ENCODE assay signal across 8 mouse cellular contexts in genomic region chr11:44707381-44708289, GRCm38 (mm10).
A peak's percentile ranks its signal among the peaks of the same experiment; 100 is the strongest.
DNase-seq lines count a peak whose midpoint lies in the region; ATAC-seq and TF ChIP-seq lines count a peak whose summit lies in the region.
"Had no signal": no experiment of that assay in that cellular context is flagged by ENCODE, and none has a peak within 500 bp of the region (broad histone marks: within the 10 kb centered on the region; RNA-seq: fewer than 3 reads in every experiment).

No protein-coding gene starts in this region.

- no peaks in the 10 kb centered on the region for H3K4me1 ChIP-seq in cortical plate, adult 2 months (ENCODE audit: control insufficient read depth, insufficient read depth, low read length)
- no peaks in the 10 kb centered on the region for H3K4me1 ChIP-seq in hindbrain, embryonic 11.5 days (replicated peaks; ENCODE audit: control insufficient read depth, insufficient read depth, low read length)
- H3K4me1 ChIP-seq in neural tube, embryonic 11.5 days (ENCODE audit: control insufficient read depth, insufficient read depth, low read length), result 0 out of 2 replicates have a peak, but pooled peaks cover 6% of the 10 kb centered on the region

- H3K4me2 ChIP-seq in hindbrain, embryonic 11.5 days (replicated peaks; ENCODE audit: low read depth, low read length), result no peak overlapping the region
- H3K4me2 ChIP-seq in neural tube, embryonic 11.5 days (ENCODE audit: low read depth), result peak overlapping the region; percentile 28; the same call in 1 of the 2 replicates

- no peaks in the 10 kb centered on the region for H3K9me3 ChIP-seq in hindbrain, embryonic 11.5 days (ENCODE audit: control insufficient read depth, low read length)
- H3K9me3 ChIP-seq in neural tube, embryonic 11.5 days (ENCODE audit: control insufficient read depth, low read length), result no peaks in the 10 kb centered on the region

- H3K36me3 ChIP-seq in hindbrain, embryonic 11.5 days (ENCODE audit: control insufficient read depth, insufficient read depth, low read length), result no peaks in the 10 kb centered on the region
- no peaks in the 10 kb centered on the region for H3K36me3 ChIP-seq in neural tube, embryonic 11.5 days (ENCODE audit: control insufficient read depth, insufficient read depth, low read length)

- no peak for ATAC-seq in hindbrain, embryonic 11.5 days (ENCODE audit: low FRiP score)
- ATAC-seq in neural tube, embryonic 11.5 days (ENCODE audit: insufficient read depth, low FRiP score, low TSS enrichment), result no peak
- no peak for ATAC-seq in granulocyte monocyte progenitor cell, adult 5-6 weeks (replicated peaks; ENCODE audit: poor library complexity, severe bottlenecking)

- TF ChIP-seq CTCF in cortical plate, adult 2 months (IDR thresholded peaks at IDR 0.05; ENCODE audit: extremely low read depth, insufficient read depth, low read length), result no peak

- H3K27ac ChIP-seq in cortical plate, adult 2 months (ENCODE audit: insufficient read depth, low read length), result peak overlapping the region; percentile 71
- H3K27ac ChIP-seq in hindbrain, embryonic 11.5 days (ENCODE audit: low read depth, low read length), result peak overlapping the region; percentile 3; the same call in 1 of the 2 replicates
- H3K27ac ChIP-seq in neural tube, embryonic 11.5 days (ENCODE audit: low read depth, low read length), result peak overlapping the region; percentile 46; the same call in 1 of the 2 replicates
- H3K27ac ChIP-seq: liver, embryonic 14.5 days had no signal

- no peak overlapping the region for H3K9ac ChIP-seq in hindbrain, embryonic 11.5 days (ENCODE audit: low read depth, low read length)
- no peak overlapping the region for H3K9ac ChIP-seq in neural tube, embryonic 11.5 days (ENCODE audit: low read length)
- H3K9ac ChIP-seq: liver, embryonic 14.5 days had no signal

- WGBS in hindbrain, embryonic 11.5 days, result 7% methylated on average over 13 of the region's 13 CpGs
- WGBS in neural tube, embryonic 11.5 days, result 11% methylated on average over 13 of the region's 13 CpGs

- H3K4me3 ChIP-seq in cortical plate, adult 2 months (ENCODE audit: insufficient read depth, low read length), result no peak overlapping the region
- H3K4me3 ChIP-seq in hindbrain, embryonic 11.5 days (ENCODE audit: low read depth, low read length), result no peak overlapping the region
- H3K4me3 ChIP-seq in neural tube, embryonic 11.5 days (ENCODE audit: low read depth, low read length), result no peak overlapping the region

- no peaks in the 10 kb centered on the region for H3K27me3 ChIP-seq in hindbrain, embryonic 11.5 days (ENCODE audit: control insufficient read depth, insufficient read depth, low read length)
- H3K27me3 ChIP-seq in neural tube, embryonic 11.5 days (ENCODE audit: control insufficient read depth, insufficient read depth, low read length), result no peaks in the 10 kb centered on the region

- TF ChIP-seq POLR2A in cortical plate, adult 2 months (IDR thresholded peaks at IDR 0.05; ENCODE audit: extremely low read depth, insufficient read depth, low read length), result no peak

- DNase-seq in kidney, postnatal 14 days, result peak; percentile 16
- no peak for DNase-seq in kidney, postnatal 36 days
- no peak for DNase-seq in hindbrain, embryonic 11.5 days (ENCODE audit: low spot score)
- peak; percentile 42 for DNase-seq in neural tube, embryonic 11.5 days (ENCODE audit: low spot score)
- DNase-seq in left cerebral cortex, adult 8-10 months (ENCODE audit: low spot score in 2 of 2), result no peak

Comparison
In these comparisons a context has a peak if more than half of its experiments do, and no peak if none do; other contexts are left out.
1. DNase-seq: peak in kidney, postnatal 14 days (single experiment) and neural tube, embryonic 11.5 days (single experiment); none in kidney, postnatal 36 days (0 of 2), hindbrain, embryonic 11.5 days (single experiment) and left cerebral cortex, adult 8-10 months (0 of 2).
2. H3K27ac ChIP-seq: peak in every context shown above with its lines; median percentile 71 in cortical plate, adult 2 months; 46 in neural tube, embryonic 11.5 days; 3 in hindbrain, embryonic 11.5 days.